Mouse (Mus musculus) bone marrow, adult 2 months (tissue): ENCODE data around the gene Hapln2.

Experiments
- CTCF ChIP-seq: fragments of 200-500 bp; IDR thresholded peaks from 2 replicates; pipeline ENCODE4 v1.5.1; 2011; ENCODE audit warnings: low read length, control low read depth; ENCODE audit not compliant: control insufficient read depth, insufficient read depth
- POLR2A ChIP-seq: fragments of 200-500 bp; IDR thresholded peaks from 2 replicates; pipeline ENCODE4 v1.6.1; 2011; ENCODE audit warnings: low read depth, mild to moderate bottlenecking, control low read depth, low read length, borderline replicate concordance; ENCODE audit not compliant: control insufficient read depth

DNA sequence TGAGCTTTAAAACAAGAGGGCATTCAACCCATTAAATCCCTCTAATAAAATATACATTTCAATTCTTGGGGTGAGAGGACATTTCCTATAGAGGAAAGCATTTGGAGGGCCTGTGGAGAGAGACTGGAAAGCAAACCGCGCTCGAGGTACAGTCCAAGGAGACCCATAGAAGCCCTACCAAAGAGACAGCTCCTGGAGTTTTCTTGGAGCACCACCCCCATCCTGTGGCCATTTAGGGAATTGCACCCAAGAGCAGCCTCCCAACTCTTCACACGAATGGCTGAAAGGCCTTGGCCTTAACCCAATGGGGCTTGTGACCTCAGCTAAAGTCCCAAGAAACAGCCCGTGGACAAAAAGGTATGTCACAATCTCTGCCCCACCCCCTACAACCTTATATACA is 44.4 kb upstream of the Hapln2 start:
- TF ChIP-seq CTCF, result peak; percentile 86
- no peak for TF ChIP-seq POLR2A
